Mouse (Mus musculus) liver, embryonic 14.5 days (tissue): ENCODE data around the gene Ilk. TPM values are rescaled to one million over a fixed set of nuclear protein-coding genes. Genes with fewer than 3 reads are reported as not detected.

Experiments used
- ATAC-seq: fragments of 200-750 bp; cut with Nextera tagmentation; 2 replicates; pipeline ENCODE4 v1.8.0; 2017; ENCODE audit warnings: moderate number of reproducible peaks, mild to moderate bottlenecking, moderate library complexity; ENCODE audit not compliant: insufficient read depth
- DNase-seq, 3 experiments: peaks; one replicate each; pipeline ENCODE4 v3.0.0-alpha.2; 2012 to 2013; ENCODE audit warnings: low read depth in 3 of 3, low spot score in 3 of 3
- H3K27ac ChIP-seq: fragments of 300-500 bp; sonication (generic); 2 replicates; pipeline ENCODE4 v1.5.1; 2014; ENCODE audit warnings: moderate library complexity, mild to moderate bottlenecking, control low read depth, inconsistent platforms
- H3K27me3 ChIP-seq: fragments of 300-500 bp; sonication (generic); 2 replicates; pipeline ENCODE4 v1.6.1; 2014; ENCODE audit warnings: mild to moderate bottlenecking, low read length, moderate library complexity; ENCODE audit not compliant: control insufficient read depth, insufficient read depth
- H3K36me3 ChIP-seq: fragments of 300-500 bp; sonication (generic); replicated peaks from 2 replicates; pipeline ENCODE4 v1.6.1; 2014; ENCODE audit warnings: low read depth; ENCODE audit not compliant: control insufficient read depth, insufficient read depth
- H3K4me1 ChIP-seq, 2 experiments: fragments of 200-500 bp in 1 of 2; fragments of 300-500 bp in 1 of 2; sonication (generic) in 1 of 2; replicated peaks; 2 replicates each; pipeline ENCODE4 v1.6.1; 2012 to 2014; ENCODE audit warnings: antibody characterized with exemption in 1 of 2, inconsistent platforms in 1 of 2, low read length in 1 of 2; ENCODE audit not compliant: control insufficient read depth in 2 of 2, insufficient read depth in 2 of 2
- H3K4me2 ChIP-seq: fragments of 300-500 bp; sonication (generic); 2 replicates; pipeline ENCODE4 v1.6.1; 2014; ENCODE audit warnings: low read depth, mild to moderate bottlenecking, control low read depth, moderate library complexity
- H3K4me3 ChIP-seq, 2 experiments: fragments of 200-500 bp in 1 of 2; fragments of 300-500 bp in 1 of 2; sonication (generic) in 1 of 2; 2 replicates each; pipeline ENCODE4 v1.5.1; 2012 to 2014; ENCODE audit warnings: low read depth in 2 of 2, low read length in 2 of 2, mild to moderate bottlenecking in 2 of 2, control low read depth in 1 of 2, inconsistent platforms in 1 of 2, moderate library complexity in 1 of 2; ENCODE audit not compliant: insufficient read depth in 1 of 2
- H3K9ac ChIP-seq: fragments of 300-500 bp; sonication (generic); replicated peaks from 2 replicates; pipeline ENCODE4 v1.6.1; 2014; ENCODE audit warnings: mild to moderate bottlenecking, control low read depth, moderate library complexity
- H3K9me3 ChIP-seq: fragments of 300-500 bp; sonication (generic); 2 replicates; pipeline ENCODE4 v1.6.1; 2016; ENCODE audit warnings: low read length, mixed read lengths; ENCODE audit not compliant: control insufficient read depth
- CTCF ChIP-seq: IDR thresholded peaks from 2 replicates; pipeline ENCODE4 v1.5.1; 2016; ENCODE audit warnings: antibody characterized with exemption, low read depth, control low read depth
- EP300 ChIP-seq: IDR thresholded peaks from 2 replicates; pipeline ENCODE4 v1.6.1; 2016; ENCODE audit warnings: antibody characterized with exemption, low read depth
- WGBS: fragments of 180-500 bp; shearing (Covaris S2); extraction: QIAGEN DNeasy Blood & Tissue Kit; methylation state at CpG from one replicate; pipeline ENCODE4 v1.1.7; 2014; ENCODE audit not compliant: insufficient replicate concordance; 5-methylcytosine and 5-hydroxymethylcytosine counted together
- polyA plus RNA-seq, 2 experiments: library from polyadenylated mRNA; depleted of rRNA in 1 of 2; stranded (reverse) in 1 of 2; unstranded in 1 of 2; fragments of >200 nt; fragmentation: Nextera tagmentation in 1 of 2; extraction: Ambion mirVana in 1 of 2; gene quantifications; 2 replicates each; pipeline versions ENCODE4 v1.2.1 to v1.2.3; 2012 to 2014

The Ilk gene
- polyA plus RNA-seq, 2 experiments, result 71.1 to 110 TPM

- Histone ChIP-seq H3K4me1 (peaks cover 15 to 17% of the 10 kb centered on the region in 2 experiments), H3K4me2 (peak within 1 kb of the TSS; percentile 80), H3K36me3 (peaks cover 35% of the 10 kb centered on the region), H3K27ac (peak within 1 kb of the TSS; percentile 91), H3K27me3 (no peaks in the 10 kb centered on the region), H3K9me3 (no peaks in the 10 kb centered on the region), H3K9ac (peak within 1 kb of the TSS; percentile 96), H3K4me3 (peak within 1 kb of the TSS; percentile 84 to 99)
- peak; percentile 99 for ATAC-seq
- no peak for TF ChIP-seq EP300
- TF ChIP-seq CTCF, result peak; percentile 77
- peak; percentile 86 to 88 (median 87) for DNase-seq
- WGBS, result under 1% methylated on average over 67 of the region's 67 CpGs
Observed at GRCm38 (mm10) chr7:105743926-105744590, 7.7 kb downstream of the Ilk start, which contains the start of gene Taf10. Gene Taf10 (minus strand): TSS chr7:105744361.

GRCm38 (mm10) chr7:105747776-105748175 lies 11.4 kb downstream of the Ilk start:
- WGBS, result 71% methylated on average over 2 of the region's 2 CpGs
- Histone ChIP-seq H3K36me3 (peaks cover 9% of the 10 kb centered on the region), H3K4me3 (no peak overlapping the region), H3K27ac (no peak overlapping the region), H3K27me3 (no peaks in the 10 kb centered on the region), H3K9me3 (no peaks in the 10 kb centered on the region), H3K4me1 (peaks cover 16% of the 10 kb centered on the region in 2 experiments), H3K4me2 (no peak overlapping the region), H3K9ac (no peak overlapping the region)
- TF ChIP-seq CTCF, result no peak
- TF ChIP-seq EP300, result no peak
- no peak for ATAC-seq
- no peak for DNase-seq

- H3K9ac ChIP-seq, result peak within 1 kb of the TSS; percentile 90
- peak within 1 kb of the TSS; percentile 57 for H3K27ac ChIP-seq
- no peaks in the 10 kb centered on the region for H3K27me3 ChIP-seq
- WGBS, result 15% methylated on average over 20 of the region's 20 CpGs
- no peak for TF ChIP-seq CTCF
- TF ChIP-seq EP300, result no peak
- ATAC-seq (peak; percentile 88), DNase-seq (peak; percentile 84 to 88 (median 87))
- no peaks in the 10 kb centered on the region for H3K9me3 ChIP-seq
- peak within 1 kb of the TSS; percentile 85 to 95 for H3K4me3 ChIP-seq
- H3K4me1 ChIP-seq, result peaks cover 6 to 7% of the 10 kb centered on the region in 2 experiments
- peaks cover 1% of the 10 kb centered on the region; the same call in 1 of the 2 replicates for H3K36me3 ChIP-seq
- H3K4me2 ChIP-seq, result peak within 1 kb of the TSS; percentile 80
Observed at GRCm38 (mm10) chr7:105751491-105752433, 15.4 kb downstream of the Ilk start, which contains the start of gene Tpp1. Gene Tpp1 (minus strand): TSS chr7:105752235.

GRCm38 (mm10) chr7:105752716-105753115 lies 16.3 kb downstream of the Ilk start:
- H3K27me3 ChIP-seq, result no peaks in the 10 kb centered on the region
- no peak overlapping the region for H3K27ac ChIP-seq
- no peaks in the 10 kb centered on the region; the same call in 1 of the 2 replicates for H3K36me3 ChIP-seq
- 65% methylated on average over 2 of the region's 2 CpGs for WGBS
- DNase-seq, result no peak
- no peak for TF ChIP-seq CTCF
- no peak for TF ChIP-seq EP300
- H3K4me2 ChIP-seq, result no peak overlapping the region
- ATAC-seq, result no peak
- H3K9me3 ChIP-seq, result no peaks in the 10 kb centered on the region
- peaks cover 6 to 7% of the 10 kb centered on the region in 2 experiments for H3K4me1 ChIP-seq
- H3K4me3 ChIP-seq, result no peak overlapping the region
- H3K9ac ChIP-seq, result no peak overlapping the region
